Mouse (Mus musculus): ENCODE results near the gene Cgas.
"Not testable (repeated sequence)": the region's sequence is repeated elsewhere in the genome, so short reads cannot be mapped to it uniquely, and the experiment has no call there.

Cgas gene

DNA sequence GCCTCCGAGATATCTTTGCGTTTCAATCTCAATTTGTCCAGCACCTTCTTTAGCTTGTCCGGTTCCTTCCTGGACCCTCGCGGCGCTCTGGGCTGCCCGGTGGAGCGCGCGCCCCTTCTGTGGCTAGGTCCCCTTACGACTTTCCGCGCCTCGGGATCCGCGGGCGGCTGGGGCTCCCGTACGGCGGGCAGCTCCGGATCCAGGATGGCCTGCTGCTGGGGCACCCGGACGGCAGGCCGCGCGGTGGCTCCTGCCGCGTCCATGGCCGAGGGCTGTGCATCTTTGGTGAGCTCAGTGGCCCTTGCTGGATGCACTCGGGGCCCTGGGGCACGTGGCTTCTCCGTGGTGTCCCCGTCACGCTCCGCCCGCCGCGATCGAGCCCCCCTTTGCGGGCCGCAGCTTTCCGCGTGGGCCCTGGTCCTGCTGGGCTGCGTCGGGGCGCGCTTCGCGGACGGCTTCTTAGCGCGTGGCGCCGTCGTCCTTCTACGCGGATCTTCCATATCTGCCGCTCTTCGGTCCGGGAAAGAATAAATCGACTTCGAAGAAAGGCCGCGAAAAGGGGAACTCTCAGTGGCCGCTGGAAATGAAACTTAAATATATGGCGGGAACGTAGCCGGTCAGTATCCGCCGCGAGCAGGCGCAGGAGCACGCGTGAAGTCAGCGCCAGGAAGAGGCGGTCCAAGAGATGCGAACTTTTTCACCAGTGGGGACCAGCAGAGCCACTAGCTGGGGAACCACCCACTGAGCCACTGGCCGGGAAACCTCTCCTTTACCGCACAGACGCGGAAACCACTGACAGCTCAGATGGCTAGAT lies at the start of gene Cgas:
Gene Cgas (minus strand): TSS at position 659 of the 814 bp plus-strand sequence.
- DNase-seq (ENCODE audit: low spot score in 2 of 2): peak in 1 of 2 experiments; percentile 20

DNA sequence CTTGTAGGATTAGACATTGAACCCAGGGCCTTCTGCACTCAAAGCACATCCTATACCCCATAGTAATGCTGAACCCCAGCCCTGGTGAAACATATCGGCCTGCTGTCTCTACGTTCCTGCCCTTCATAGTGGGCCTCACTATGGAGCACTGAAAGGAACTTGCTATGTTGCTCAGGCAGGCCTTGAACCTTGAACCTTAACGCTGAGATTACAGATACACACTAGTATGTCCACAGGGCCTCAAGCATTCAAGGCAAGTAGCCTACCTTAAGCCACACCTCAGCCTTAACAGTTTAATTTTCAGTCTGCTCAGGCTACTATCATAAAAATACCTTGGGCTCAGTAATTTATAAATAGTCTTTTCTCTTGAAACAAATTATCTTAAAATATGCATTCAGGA lies 49.2 kb upstream of the Cgas start:
- no peak for DNase-seq (ENCODE audit: low spot score in 2 of 2)

- no peak for DNase-seq (ENCODE audit: low spot score in 2 of 2)
Observed at GRCm38 (mm10) chr9:78491169-78491568, 48.1 kb upstream of the Cgas start.

GRCm38 (mm10) chr9:78488890-78489420 lies 45.9 kb upstream of the Cgas start, which contains the start of gene Eef1a1:
Gene Eef1a1 (minus strand): TSS chr9:78489151.
- DNase-seq (ENCODE audit: low spot score in 2 of 2): peak; percentile 24 to 41

DNA sequence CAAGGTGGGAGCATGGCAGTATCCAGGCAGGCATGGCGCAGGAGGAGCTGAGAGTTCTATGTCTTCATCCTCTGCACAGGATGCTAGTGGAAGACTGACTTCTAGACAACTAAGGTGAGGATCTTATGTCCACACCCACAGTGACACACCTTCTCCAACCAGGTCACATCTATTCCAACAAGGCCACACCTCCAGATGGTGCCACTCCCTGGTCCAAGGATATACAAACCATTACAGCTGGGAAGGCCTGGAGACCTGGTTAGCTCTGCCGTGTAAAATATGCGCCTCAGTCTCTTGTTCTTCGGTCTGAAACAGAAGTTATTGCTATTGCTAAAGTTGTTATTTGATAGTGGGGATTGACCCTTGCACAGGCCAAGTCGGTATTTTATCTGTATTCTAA lies 45.0 kb upstream of the Cgas start:
- not testable (repeated sequence) for DNase-seq (ENCODE audit: low spot score in 2 of 2)

- DNase-seq (ENCODE audit: low spot score in 2 of 2): no peak
Observed at GRCm38 (mm10) chr9:78484660-78485059, 41.6 kb upstream of the Cgas start.

GRCm38 (mm10) chr9:78482386-78482785 lies 39.3 kb upstream of the Cgas start:
- DNase-seq (ENCODE audit: low spot score in 2 of 2): peak in 1 of 2 experiments; percentile 4

DNA sequence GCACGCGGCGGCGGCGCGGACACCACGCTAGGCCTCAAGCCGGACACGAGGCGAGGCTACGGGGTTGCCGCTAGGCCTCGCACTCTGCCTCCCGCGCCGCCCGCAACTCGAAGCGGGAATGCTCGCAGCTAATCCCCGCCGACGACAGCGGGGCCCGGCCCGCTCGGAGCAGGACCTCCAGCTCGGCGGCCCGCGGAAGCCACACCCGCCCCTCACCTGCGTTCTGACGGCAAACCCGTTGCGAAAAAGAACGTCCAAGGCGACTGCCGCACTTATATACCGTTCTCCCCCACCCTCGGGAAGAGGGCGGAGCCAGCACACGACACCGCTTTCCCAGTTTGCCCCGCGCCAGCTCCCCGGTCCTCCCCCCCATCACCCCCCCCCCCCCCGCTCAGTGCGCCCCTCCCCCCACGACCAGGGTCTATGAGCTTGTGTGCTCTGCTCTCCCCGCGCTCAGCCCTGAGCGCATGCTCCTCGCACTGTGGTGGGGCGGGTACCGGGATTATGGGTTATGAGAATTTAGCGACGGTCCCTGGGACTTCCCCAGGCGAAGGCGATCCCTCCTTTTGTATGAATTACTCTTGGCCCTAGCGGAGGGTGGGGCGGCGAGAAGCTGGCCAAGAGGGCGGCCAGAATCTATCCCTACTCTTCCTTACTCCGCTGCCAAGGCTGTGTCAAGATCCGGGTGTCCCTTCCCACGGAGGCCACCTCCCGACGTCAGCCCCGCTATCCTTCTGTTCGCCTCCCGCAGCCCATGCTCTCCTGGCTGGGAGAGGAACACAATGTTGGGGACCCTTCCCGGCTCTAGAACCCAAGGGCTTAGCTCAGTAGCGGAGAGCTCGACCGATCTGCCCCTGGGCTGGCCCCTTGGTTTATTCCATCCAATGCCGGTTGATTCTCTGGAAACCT lies 38.6 kb upstream of the Cgas start:
- peak; percentile 93 to 97 for DNase-seq (ENCODE audit: low spot score in 2 of 2)

- peak; percentile 68 to 70 for DNase-seq (ENCODE audit: low spot score in 2 of 2)
Observed at GRCm38 (mm10) chr9:78480706-78481358, 37.8 kb upstream of the Cgas start.

DNA sequence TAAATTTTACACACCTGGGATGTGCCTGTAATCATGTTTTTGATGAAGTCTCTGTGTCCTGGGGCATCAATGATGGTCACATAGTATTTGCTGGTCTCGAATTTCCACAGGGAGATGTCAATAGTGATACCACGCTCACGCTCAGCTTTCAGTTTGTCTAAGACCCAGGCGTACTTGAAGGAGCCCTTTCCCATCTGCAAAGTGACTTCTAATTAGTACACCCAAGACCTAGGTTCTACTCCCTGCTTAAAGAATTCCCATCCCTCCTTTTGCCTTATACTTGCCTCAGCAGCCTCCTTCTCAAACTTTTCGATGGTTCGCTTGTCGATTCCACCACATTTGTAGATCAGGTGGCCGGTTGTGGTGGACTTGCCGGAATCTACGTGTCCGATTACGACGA lies 37.2 kb upstream of the Cgas start:
- DNase-seq (ENCODE audit: low spot score in 2 of 2): peak in 1 of 2 experiments; percentile 6

DNA sequence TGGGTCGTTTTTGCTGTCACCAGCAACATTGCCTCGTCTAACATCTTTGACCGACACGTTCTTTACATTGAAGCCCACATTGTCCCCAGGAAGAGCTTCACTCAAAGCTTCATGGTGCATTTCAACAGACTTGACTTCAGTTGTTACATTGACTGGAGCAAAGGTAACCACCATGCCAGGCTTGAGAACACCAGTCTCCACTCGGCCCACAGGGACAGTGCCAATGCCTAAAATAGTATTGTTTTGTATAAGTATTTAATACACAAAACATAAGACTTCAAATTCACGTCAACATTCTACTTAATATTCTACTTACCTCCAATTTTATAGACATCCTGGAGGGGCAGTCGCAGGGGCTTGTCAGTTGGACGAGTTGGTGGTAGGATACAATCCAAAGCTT lies 36.3 kb upstream of the Cgas start:
- DNase-seq (ENCODE audit: low spot score in 2 of 2): not testable (repeated sequence)

- not testable (repeated sequence) for DNase-seq (ENCODE audit: low spot score in 2 of 2)
Observed at GRCm38 (mm10) chr9:78478009-78478605, 35.1 kb upstream of the Cgas start.

DNA sequence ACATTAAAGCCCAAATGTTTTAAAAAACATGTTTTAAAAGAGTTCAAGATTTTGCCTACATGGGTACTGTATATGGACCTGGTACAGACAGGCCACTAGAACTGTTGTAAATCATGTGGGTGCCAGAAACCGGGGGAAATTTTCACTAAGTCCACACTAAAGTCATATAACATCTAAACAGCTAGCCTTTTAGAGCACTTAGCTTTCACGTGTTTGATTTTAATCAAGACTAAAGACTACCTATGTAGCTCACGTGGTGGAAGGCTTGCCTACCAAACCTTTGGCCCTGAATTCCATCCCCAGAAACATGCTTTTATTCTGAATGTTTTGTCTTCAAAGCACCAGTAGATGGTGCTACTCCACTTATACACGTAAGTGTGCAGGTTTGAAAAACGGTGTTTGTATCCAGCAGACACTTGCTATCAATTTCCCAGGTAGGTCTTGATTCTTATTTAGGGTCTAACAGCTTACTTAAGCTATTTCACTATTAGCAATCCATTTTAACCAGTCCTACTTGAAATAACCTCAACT lies 34.0 kb upstream of the Cgas start:
- DNase-seq (ENCODE audit: low spot score in 2 of 2): peak in 1 of 2 experiments; percentile 22

DNA sequence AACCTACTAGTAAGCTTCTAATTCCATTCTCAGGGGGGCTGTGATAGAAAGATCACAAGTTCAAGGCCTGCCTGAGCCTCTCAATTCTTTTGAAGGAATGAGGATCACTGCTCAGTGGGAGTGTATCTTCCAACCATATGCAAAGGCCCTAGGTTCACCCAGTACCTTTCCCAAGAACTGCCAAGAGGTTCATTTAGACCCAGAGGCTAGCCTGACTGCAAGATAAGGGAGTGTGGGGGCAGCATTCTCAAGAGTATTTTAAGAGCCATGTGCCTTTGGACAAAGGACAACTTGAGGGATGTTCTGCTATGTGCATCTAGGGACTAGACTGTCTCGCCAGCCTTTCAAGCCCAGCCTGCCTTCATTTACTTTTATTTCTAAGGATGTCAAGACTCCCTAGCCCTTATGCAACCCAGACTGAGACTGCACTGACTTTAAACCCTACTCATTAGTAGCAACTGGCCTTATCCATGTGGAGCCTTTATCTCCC lies 33.5 kb upstream of the Cgas start:
- DNase-seq (ENCODE audit: low spot score in 2 of 2): no peak

- DNase-seq (ENCODE audit: low spot score in 2 of 2): no peak
Observed at GRCm38 (mm10) chr9:78475873-78476272, 32.8 kb upstream of the Cgas start.

DNA sequence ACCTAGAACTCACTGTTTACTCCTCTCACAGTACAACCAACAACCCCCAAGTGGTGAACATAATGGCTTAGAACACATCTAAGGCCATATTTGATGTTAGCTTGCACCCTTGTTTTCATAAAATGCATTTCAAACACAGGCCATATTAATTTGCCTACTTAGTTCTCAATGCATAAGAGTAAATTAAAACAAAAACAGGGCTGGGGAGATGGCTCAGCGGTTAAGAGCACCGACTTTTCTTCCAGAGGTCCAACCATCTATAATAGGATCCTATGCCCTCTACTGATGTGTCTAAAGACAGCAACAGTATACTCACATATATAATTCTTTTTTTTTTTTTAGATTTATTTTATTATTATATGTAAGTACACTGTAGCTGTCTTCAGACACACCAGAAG lies 32.3 kb upstream of the Cgas start:
- DNase-seq (ENCODE audit: low spot score in 2 of 2): no peak

GRCm38 (mm10) chr9:78474771-78475382 lies 31.8 kb upstream of the Cgas start:
- no peak for DNase-seq (ENCODE audit: low spot score in 2 of 2)

DNA sequence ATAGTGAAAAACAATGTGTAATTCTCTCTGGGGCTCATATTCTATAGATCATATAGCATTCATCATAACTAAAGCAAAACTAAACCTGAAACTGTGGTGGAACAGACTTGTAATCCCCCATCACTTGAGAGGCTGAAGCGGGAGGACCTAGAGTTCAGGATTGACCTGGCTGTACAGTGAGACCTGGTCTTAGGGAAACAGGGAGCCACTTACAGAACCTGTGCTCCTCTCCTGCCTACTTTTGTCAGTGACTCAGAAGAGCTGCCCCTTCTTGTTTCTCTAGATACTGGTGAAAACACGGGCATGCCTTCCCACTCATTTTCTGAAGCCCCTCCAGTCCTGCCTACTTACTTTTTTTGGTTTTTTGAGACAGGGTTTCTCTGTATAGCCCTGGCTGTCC lies 31.2 kb upstream of the Cgas start:
- no peak for DNase-seq (ENCODE audit: low spot score in 2 of 2)

DNA sequence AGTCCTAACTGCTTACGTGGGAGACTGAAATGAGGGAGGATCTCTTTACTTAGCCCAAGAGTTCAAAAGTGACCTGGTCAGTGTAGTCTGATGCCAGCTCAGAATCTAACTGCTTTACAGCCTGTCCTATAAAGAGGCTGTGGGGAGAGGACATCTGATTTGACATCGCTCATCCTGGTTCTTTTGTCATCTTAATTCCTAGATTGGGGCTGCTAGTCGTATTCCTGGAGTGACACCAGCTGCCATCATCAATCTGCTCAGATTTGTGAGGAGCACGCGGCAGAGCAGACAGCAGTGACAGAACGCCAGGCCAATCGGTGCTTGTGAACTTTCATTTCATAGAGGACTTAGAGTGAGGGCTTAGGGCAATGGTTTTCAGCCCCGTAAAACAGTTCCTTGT lies 30.6 kb upstream of the Cgas start:
- DNase-seq (ENCODE audit: low spot score in 2 of 2): no peak

DNA sequence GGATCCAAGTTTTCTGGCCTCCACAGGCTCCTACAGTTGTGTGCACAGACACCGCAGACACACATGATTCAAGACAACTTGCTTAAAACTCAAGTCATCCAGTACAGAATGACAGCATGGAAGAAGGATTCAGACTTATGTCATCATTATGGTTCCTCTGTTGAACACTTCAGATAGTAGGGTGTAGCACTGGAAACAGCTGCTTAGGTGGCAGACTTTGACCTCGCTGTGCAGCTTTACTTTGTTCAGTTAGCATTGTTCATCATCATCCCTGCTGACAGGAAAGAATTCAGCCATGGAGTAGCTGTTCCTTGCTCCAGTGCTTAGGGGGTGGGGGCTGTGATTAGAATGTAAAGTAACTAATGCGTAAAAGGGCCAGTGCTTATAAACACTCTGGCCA lies 22.7 kb upstream of the Cgas start:
- DNase-seq (ENCODE audit: low spot score in 2 of 2): no peak

Measured in thymus, postnatal 10 days (tissue).